Mouse (Mus musculus) hindbrain, embryonic 11.5 days (tissue): ENCODE results near the gene Arvcf. TPM values are rescaled to one million over a fixed set of nuclear protein-coding genes. Genes with fewer than 3 reads are reported as not detected.

Source experiments
- ATAC-seq: fragments of 200-750 bp; cut with Nextera tagmentation; 2 replicates; pipeline ENCODE4 v1.8.0; 2017; ENCODE audit warnings: mild to moderate bottlenecking, moderate TSS enrichment, moderate library complexity; ENCODE audit not compliant: low FRiP score
- DNase-seq: peaks from one replicate; pipeline ENCODE4 v3.0.0-alpha.2; 2015; ENCODE audit warnings: low spot score
- H3K27ac ChIP-seq: fragments of 300-500 bp; sonication (generic); 2 replicates; pipeline ENCODE4 v1.5.1; 2014; ENCODE audit warnings: mild to moderate bottlenecking, low read depth, low read length
- H3K27me3 ChIP-seq: fragments of 300-500 bp; sonication (generic); 2 replicates; pipeline ENCODE4 v1.6.1; 2014; ENCODE audit warnings: mild to moderate bottlenecking, low read length, moderate library complexity, mixed read lengths; ENCODE audit not compliant: control insufficient read depth, insufficient read depth
- H3K36me3 ChIP-seq: fragments of 300-500 bp; sonication (generic); 2 replicates; pipeline ENCODE4 v1.6.1; 2014; ENCODE audit warnings: mild to moderate bottlenecking, low read length, moderate library complexity, mixed read lengths; ENCODE audit not compliant: control insufficient read depth, insufficient read depth
- H3K4me1 ChIP-seq: fragments of 300-500 bp; sonication (generic); replicated peaks from 2 replicates; pipeline ENCODE4 v1.6.1; 2014; ENCODE audit warnings: low read length, mixed read lengths; ENCODE audit not compliant: control insufficient read depth, insufficient read depth
- H3K4me2 ChIP-seq: fragments of 300-500 bp; sonication (generic); replicated peaks from 2 replicates; pipeline ENCODE4 v1.6.1; 2014; ENCODE audit warnings: mild to moderate bottlenecking, low read depth, low read length
- H3K4me3 ChIP-seq: fragments of 300-500 bp; sonication (generic); 2 replicates; pipeline ENCODE4 v1.5.1; 2014; ENCODE audit warnings: low read depth, low read length
- H3K9ac ChIP-seq: fragments of 300-500 bp; sonication (generic); 2 replicates; pipeline ENCODE4 v1.6.1; 2014; ENCODE audit warnings: low read depth, low read length
- H3K9me3 ChIP-seq: fragments of 300-500 bp; sonication (generic); 2 replicates; pipeline ENCODE4 v1.6.1; 2016; ENCODE audit warnings: low read length; ENCODE audit not compliant: control insufficient read depth
- WGBS: fragments of 180-500 bp; shearing (Covaris S2); extraction: QIAGEN DNeasy Blood & Tissue Kit; methylation state at CpG from one replicate; pipeline ENCODE4 v1.1.7; 2014; 5-methylcytosine and 5-hydroxymethylcytosine counted together
- polyA plus RNA-seq: library from polyadenylated mRNA; unstranded; fragments of >200 nt; fragmentation: Nextera tagmentation; extraction: Ambion mirVana; gene quantifications from 2 replicates; pipeline ENCODE4 v1.2.1, GENCODE M21; 2014

Gene Arvcf
- polyA plus RNA-seq, 1 experiment from 2014 or later = 62.0 TPM

DNA sequence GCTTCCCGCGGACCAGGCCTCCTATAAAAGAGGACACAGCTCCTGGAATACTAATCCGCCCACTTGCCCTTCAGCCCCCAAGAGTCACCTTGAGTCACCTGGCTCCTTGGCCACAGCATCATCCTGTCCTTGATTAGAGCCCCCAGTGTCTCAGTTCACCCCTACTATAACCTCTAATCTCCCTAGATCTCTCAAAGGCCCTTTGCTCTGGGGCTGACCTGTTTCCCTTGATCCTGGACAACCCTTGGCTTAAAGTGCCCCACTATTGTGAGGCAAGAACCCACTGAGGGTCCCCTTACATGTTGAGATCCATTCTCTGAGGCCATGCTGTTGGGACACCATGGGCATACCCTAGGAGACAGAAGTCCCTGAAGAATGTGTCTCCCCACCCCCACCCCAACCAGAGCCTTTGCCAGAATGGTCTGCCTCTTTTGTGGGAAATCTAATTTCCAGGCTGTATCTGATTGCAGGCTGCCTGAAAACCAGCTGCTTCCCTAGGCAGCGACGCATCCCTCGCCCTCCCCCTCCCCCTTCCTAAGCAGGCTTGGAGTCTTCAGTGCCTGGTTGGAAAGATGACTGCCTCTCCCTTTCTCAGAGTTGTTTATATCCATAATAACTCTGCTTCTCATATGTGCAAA is 33.8 kb downstream of the Arvcf start:
- Histone ChIP-seq H3K9me3 (no peaks in the 10 kb centered on the region), H3K27ac (peak overlapping the region; percentile 84), H3K27me3 (no peaks in the 10 kb centered on the region), H3K9ac (no peak overlapping the region), H3K4me2 (no peak overlapping the region), H3K36me3 (no peaks in the 10 kb centered on the region), H3K4me3 (no peak overlapping the region), H3K4me1 (peaks cover 34% of the 10 kb centered on the region)
- WGBS = 40% methylated on average over 6 of the region's 6 CpGs
- peak; percentile 80 for DNase-seq
- ATAC-seq = peak; percentile 57

GRCm38 (mm10) chr16:18383045-18383726 is 35.2 kb downstream of the Arvcf start:
- Histone ChIP-seq H3K9ac (no peak overlapping the region), H3K4me3 (no peak overlapping the region), H3K27ac (no peak overlapping the region), H3K9me3 (no peaks in the 10 kb centered on the region), H3K4me1 (peaks cover 33% of the 10 kb centered on the region), H3K36me3 (no peaks in the 10 kb centered on the region), H3K4me2 (no peak overlapping the region), H3K27me3 (no peaks in the 10 kb centered on the region)
- DNase-seq (no peak), ATAC-seq (no peak)
- 80% methylated on average over 9 of the region's 9 CpGs for WGBS

- 8% methylated on average over 3 of the region's 3 CpGs for WGBS
- Histone ChIP-seq H3K4me2 (no peak overlapping the region), H3K4me3 (no peak overlapping the region), H3K27ac (no peak overlapping the region), H3K9ac (no peak overlapping the region), H3K27me3 (no peaks in the 10 kb centered on the region), H3K9me3 (no peaks in the 10 kb centered on the region), H3K36me3 (no peaks in the 10 kb centered on the region), H3K4me1 (peaks cover 38% of the 10 kb centered on the region)
- no peak for ATAC-seq
- no peak for DNase-seq
These were observed 35.8 kb downstream of the Arvcf start for GRCm38 (mm10) chr16:18383756-18384155.

DNA sequence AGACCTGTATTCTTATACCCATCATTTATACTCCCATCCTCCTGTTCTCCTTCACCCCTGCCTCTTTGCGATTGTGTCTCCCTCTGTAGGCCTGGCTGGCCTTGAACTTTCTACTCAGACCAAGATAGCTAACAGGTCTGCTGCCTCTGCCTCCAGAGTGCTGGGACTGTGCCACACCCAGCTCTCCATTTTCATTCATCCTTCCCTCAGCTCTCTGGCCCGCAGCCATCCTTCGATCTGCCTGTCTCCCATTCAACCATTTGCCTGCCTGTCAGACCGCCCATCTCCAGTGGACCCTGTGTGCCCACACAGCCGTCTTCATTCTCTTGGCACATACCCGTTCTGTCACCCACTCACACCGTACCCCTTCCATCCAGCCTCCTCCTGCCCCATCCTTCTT is 36.2 kb downstream of the Arvcf start:
- Histone ChIP-seq H3K4me3 (no peak overlapping the region), H3K9ac (no peak overlapping the region), H3K27ac (no peak overlapping the region), H3K36me3 (no peaks in the 10 kb centered on the region), H3K27me3 (no peaks in the 10 kb centered on the region), H3K4me2 (no peak overlapping the region), H3K9me3 (no peaks in the 10 kb centered on the region), H3K4me1 (peaks cover 38% of the 10 kb centered on the region)
- WGBS = 74% methylated on average over 7 of the region's 7 CpGs
- ATAC-seq (no peak), DNase-seq (no peak)

DNA sequence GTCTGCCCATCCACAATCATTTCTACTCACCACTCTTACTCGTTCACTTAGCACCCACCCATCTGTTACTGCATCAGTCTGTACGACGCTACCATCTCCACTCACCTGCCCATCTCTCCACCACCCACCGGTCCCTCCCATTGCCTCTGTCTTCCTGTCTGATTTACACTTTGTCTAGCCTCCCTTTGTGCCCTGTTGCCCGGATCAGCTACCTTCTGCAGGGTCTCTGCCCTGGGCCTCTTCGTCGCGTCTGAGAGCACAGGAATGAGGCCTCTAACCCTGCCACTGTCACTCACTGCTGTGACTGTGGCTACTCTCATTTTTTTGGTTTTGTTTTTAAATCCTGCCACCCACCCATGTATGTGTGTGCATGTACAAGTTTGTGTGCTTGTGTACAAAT is 36.7 kb downstream of the Arvcf start:
- no peak overlapping the region for H3K4me3 ChIP-seq
- H3K9me3 ChIP-seq = no peaks in the 10 kb centered on the region
- no peaks in the 10 kb centered on the region for H3K36me3 ChIP-seq
- DNase-seq (no peak), ATAC-seq (no peak)
- no peak overlapping the region for H3K27ac ChIP-seq
- H3K4me1 ChIP-seq = peaks cover 38% of the 10 kb centered on the region
- H3K9ac ChIP-seq = no peak overlapping the region
- H3K4me2 ChIP-seq = no peak overlapping the region
- no peaks in the 10 kb centered on the region for H3K27me3 ChIP-seq
- 51% methylated on average over 8 of the region's 8 CpGs for WGBS

GRCm38 (mm10) chr16:18385411-18385810 is 37.4 kb downstream of the Arvcf start:
- Histone ChIP-seq H3K27ac (no peak overlapping the region), H3K27me3 (no peaks in the 10 kb centered on the region), H3K4me1 (peaks cover 33% of the 10 kb centered on the region), H3K9me3 (no peaks in the 10 kb centered on the region), H3K4me3 (no peak overlapping the region), H3K36me3 (no peaks in the 10 kb centered on the region), H3K9ac (no peak overlapping the region), H3K4me2 (no peak overlapping the region)
- WGBS = 59% methylated on average over 5 of the region's 5 CpGs
- no peak for ATAC-seq
- no peak for DNase-seq

DNA sequence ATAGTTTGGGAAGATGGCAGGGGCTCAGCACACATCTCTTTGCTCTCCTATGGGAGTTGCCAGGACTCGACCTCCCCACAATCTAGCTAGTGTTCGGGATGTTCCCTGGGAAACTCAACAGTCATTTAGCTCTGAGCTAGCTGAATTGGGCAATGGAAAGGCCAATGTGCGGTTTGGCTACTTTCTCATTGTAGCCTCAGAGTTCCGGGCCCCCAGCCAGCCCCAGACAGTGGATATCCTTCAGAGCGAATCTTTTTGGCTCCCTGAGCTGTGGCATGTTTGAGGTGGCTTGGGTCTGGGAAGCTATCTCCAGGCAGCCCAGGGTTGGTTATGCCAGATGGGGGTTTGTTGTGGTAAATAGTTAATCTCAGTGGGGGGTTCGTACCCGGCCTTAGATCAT is 38.5 kb downstream of the Arvcf start:
- H3K27me3 ChIP-seq = no peaks in the 10 kb centered on the region
- DNase-seq (no peak), ATAC-seq (no peak)
- H3K27ac ChIP-seq = no peak overlapping the region
- peaks cover 26% of the 10 kb centered on the region for H3K4me1 ChIP-seq
- no peaks in the 10 kb centered on the region for H3K36me3 ChIP-seq
- no peaks in the 10 kb centered on the region for H3K9me3 ChIP-seq
- no peak overlapping the region for H3K9ac ChIP-seq
- no peak overlapping the region for H3K4me2 ChIP-seq
- H3K4me3 ChIP-seq = no peak overlapping the region
- WGBS = 78% methylated on average over 7 of the region's 7 CpGs

DNA sequence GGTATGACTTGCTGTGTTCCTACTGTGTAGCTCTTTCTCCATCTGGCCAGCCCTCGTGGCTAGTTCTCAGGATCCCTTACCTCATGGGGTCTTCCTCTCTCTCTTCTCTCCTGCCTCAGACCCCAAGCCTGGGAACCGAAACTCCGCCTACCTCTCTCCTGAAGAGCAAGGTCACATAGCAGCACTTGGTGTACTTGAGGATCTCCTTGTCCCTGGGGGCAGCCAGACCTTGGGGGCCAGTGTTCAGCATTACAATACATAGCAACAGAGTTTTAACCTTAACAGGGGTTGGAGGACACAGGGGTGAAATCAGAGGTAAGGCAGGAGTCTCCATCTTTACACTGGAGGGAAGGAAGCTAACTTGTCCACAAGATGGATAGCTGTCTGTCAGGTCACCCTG is 39.0 kb downstream of the Arvcf start:
- Histone ChIP-seq H3K4me1 (peaks cover 23% of the 10 kb centered on the region), H3K9me3 (no peaks in the 10 kb centered on the region), H3K36me3 (no peaks in the 10 kb centered on the region), H3K4me3 (no peak overlapping the region), H3K4me2 (no peak overlapping the region), H3K27me3 (no peaks in the 10 kb centered on the region), H3K27ac (peak overlapping the region; percentile 82; the same call in 1 of the 2 replicates), H3K9ac (no peak overlapping the region)
- DNase-seq (no peak), ATAC-seq (no peak)
- WGBS = 50% methylated on average over 3 of the region's 3 CpGs
